Mouse (Mus musculus) brain, embryonic 18.5 days (tissue): ENCODE data around the gene Tspan14.

Experiments
- DNase-seq: peaks from one replicate; pipeline ENCODE4 v3.0.0-alpha.2; 2012; ENCODE audit warnings: low read depth, low spot score

Gene Tspan14

DNA sequence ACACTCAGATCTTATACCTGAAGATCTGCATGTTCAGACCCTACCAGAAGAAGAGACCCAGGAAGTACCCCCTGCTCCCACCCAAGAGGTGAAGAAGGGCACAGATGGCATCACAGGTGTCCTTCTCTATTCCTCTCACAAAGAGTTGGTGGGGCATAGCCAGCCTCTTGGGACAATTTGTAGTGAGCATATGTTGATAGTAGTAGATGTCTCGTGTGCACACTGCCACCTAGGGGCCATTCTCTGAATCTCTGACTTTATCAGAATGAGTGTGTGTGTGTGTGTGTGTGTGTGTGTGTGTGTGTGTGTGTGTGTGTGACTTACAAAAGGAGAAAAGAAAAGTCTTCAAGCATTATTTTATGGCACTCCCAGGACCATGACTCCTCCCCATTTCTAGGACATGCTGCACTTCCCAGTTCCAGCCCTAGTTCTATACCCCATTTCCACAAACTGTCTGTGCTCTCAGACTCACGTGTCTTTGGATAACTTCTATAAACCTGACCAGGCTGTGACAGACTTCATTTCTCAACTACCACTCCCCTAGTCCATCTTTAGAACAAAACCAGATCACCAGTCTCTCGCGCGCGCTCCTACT, 8.6 kb upstream of the Tspan14 start:
- no peak for DNase-seq

DNA sequence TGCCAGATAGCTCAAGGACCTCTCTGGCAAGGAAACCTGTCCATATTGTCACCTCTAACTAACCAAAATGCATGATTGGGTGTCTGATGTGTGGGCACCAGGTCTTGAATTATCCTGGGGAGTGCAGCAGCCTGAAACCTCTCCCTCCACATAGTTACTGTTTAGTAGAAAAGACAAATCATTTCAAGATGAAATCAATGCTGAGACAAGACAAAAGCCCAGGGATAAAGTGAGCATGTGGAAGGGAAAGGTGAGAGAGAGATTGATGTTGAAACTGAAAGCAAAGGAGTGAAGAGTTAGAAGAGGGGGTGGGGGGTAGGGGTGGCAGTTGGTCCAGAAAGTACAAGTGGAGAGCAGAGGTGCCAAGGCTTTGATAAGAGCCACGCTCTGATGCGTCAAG, 1.4 kb upstream of the Tspan14 start:
- no peak for DNase-seq

DNA sequence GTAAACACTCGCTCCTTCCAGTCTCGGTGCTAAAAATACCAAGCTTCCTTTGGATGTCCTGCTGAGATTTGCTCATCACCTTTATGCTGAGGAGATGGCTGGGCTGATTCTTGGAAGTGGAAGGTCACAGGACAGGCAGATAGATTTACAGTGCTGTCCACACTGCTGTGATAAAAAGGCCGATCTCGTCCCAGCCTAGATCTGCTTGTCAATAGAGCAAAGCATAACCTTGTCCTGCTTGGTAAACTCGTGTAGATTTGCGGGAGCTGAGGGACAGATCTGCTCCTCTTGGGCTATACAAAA, 942 bp upstream of the Tspan14 start:
- DNase-seq, result no peak

DNA sequence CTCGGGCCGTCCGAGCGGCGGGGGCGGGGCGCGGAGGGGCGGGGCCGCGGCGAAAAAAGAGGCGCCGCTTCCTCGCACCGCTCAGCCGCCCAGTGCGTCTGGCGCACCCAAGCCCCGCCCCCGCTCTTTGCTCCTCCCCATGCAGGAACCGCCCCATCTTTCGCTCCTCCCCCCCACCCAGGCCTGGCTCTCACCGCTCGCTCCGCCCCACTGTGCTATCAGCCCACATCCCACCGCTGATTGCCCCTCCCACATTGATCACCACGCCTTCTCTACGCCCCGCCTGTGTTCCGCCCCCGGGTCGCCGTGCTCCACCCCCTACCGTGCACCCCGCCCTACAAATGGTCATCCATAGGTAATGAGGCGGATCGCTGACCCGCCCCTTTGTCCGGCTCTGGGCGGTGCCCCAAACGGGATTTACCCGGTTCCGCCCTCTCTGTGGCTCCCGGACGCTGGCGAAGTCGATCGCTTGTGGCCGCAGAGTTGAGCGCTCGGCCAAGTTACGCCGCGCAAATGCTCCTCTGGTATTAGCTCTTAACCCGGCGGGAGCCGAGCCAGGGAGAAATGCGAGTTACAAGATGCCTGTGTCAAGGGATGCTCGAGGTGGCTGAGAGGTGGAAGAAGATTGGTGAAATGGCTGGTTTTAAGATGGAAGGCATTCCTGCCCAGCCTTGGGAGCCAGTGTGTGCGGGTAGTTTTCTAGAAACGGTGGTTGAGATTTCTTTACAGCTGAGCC, 423 bp upstream of the Tspan14 start:
- DNase-seq, result peak; percentile 90

DNA sequence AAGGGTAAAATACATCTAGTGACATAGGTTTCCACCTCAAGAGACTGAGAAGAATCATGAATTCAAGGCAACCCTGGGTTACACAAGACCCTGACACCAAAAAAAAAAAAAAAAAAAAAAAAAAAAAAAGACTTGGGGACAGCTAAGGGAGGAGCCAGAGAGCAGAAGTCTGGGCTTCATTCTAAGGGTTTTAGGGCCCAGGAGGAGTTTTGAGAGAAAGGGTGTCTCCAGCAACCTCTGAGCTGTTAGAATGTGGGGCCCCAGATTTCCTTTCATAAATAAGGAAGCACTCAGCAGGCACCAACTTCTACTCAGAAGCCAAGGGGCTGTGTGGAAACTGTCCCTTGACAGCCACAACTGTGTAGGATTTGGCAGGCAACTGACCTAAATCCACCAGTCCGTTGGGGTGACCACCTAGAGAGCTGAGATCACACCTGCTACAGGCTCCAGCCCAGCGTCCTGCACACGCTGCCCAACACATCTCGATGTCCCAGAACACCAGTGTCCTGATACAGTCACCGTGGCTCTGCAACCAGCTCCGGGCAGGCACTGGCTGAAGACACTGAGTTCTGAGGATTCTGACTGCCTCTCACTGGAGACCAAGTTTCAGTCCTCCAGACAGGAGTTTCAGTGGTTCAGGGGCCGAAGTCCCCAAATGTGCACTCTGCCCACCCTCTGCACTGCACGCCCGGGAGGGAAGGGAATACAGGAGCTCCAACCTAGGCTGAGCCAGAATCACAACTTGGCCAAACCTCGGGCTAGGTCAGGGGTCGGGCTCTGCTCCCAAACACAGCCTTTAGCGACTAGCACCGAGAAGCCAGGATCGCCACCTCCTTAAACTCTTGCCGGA, 875 bp downstream of the Tspan14 start:
- DNase-seq, result no peak

DNA sequence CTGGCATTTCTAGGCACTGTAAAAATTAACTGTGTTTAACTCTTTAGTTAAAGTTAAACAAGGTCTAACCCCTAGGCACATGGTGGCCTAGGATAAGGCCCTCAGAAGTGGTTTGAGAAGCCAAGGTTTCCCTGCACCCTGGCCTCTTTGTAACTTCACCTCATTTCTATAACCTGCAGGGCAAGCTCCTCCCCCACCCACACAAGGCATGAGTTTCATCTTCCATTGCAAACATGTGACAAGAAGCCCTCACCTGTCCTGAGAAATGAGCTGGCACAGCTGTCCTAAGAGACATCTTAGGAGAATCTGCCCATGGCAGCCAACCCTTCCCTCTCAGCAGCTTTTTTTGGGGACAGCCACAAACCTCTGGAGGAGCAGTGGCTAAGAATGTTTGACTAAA, 1.7 kb downstream of the Tspan14 start:
- no peak for DNase-seq

DNA sequence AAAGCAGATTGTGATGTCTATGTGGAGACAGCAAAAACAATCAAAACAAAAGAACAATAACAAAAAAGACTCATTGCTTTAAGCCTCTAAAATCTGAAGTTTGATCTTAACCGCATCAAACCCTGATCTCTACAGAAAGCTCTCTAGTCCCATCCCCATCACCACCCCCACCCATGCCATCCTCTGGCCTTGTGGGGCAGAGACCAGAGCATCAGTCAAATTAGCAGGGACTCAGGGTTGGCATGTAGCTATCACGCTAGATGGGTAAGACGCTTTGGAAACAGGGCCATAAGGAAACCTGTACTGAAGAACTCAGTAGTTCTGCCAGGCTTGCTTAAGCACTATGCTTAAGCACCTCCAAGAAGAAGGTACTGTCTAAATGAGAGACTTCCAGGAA, 2.4 kb downstream of the Tspan14 start:
- no peak for DNase-seq

DNA sequence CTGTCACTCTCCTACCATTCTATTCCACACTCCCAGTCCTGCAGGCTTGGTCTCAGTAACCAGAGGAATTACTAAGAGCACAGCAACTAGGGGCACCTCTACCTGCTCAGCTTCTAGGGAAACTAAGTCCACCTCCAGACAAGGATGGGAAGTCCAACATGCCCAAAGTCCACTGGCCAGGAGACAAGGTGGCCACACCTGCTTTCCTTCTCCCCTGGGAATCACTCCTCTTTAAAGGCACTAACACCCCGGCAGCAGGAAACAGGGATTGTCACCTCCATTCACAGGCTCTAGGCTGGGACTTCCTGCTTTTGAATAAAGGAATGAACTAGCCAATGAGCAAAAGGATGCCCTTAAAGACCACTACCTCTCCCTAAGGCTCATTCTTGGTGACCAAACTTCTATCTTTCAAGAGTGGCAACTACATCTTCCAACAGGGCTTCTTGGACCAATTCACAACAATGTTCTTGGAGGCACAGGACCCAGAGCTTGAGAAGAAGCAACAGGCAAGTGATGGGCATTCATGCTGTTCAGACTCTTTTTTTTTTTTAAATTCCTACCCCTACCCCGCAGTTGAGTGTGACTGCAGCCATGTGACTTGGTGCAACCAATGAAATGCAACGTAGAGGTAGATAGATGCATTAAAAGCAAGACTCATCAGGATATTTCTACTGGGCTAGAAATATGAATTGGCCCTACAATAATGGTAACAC, 3.0 kb downstream of the Tspan14 start:
- DNase-seq, result no peak

DNA sequence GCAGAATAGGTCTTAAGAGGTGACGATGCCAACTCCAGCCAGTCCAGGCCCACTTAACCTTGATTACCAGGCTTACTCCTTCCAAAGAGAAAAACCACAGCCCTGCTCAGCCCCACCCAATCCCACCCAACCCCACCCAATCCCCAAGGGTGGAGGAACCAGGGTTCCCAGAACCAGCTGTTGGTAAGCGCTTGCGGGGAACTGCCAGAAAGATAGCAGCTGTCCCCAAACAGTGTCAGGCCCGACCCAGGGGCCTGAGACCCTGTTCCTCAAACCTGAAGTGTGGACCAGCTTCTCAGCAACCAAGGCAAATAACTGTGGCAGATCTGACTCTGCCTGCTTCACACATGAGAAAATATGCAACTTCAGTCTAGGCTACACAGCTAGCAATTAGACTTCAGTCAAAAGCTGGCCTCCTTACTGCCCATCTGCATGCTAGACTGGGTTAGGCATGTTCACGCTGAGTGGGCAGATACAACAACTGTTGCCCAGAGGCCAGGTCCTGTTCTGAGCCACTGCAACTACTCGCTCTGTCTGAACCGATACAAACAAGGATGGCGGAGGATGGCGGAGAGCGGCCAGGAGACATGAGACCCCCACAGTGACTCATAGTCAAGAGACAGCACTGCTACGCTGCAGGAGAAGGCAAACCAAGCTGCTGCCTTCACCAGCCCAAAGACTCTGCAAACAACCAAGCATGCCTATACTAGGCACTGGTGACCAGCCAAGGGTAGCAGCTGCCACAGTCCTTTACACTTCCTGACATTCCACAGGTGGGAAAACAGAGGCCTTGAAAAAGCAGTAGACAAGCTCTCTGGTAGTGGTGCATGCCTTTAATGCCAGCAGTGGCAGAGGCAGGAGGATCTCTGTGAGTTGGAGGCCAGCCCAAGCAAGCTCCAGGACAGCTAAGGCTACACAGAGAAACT, 4.0 kb downstream of the Tspan14 start:
- DNase-seq, result no peak

DNA sequence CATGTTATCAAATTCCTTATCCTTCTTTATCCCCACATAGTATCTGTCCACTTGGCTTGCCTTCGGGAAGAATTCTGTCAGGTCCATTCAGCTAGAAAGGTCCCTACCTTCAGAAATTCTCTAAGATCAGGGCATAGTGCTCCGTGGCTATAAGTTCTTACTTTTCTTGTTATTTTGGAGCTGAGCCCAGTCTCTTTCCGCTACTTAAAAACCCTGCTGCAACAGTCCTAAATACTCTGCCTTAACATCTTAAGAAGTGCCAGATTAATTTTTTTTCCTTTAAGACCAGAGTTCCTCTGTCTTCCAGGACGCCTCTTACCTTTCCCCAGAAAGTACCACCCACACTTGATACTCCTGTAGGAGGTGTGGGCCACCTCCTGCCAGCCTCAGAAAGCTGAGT, 6.4 kb downstream of the Tspan14 start:
- DNase-seq, result no peak

DNA sequence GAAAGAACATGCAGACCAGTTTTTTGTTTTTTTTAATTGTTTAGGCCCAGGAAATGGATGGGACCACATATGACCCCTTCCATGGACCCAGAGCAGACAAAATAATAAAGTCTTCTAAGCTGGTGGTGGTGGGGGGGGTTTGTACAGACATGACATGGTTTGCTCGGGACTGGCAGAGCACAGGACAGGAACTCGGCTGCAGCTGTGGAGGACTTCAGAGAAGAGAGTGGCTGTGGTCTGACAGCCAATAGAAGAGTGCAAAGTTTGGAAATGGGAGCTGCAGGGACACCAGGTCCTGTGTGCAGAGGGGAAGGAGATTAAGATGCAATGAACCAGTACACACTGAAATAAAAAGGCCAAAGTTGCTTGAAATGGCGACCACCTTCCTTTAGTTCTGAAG, 7.0 kb downstream of the Tspan14 start:
- no peak for DNase-seq

DNA sequence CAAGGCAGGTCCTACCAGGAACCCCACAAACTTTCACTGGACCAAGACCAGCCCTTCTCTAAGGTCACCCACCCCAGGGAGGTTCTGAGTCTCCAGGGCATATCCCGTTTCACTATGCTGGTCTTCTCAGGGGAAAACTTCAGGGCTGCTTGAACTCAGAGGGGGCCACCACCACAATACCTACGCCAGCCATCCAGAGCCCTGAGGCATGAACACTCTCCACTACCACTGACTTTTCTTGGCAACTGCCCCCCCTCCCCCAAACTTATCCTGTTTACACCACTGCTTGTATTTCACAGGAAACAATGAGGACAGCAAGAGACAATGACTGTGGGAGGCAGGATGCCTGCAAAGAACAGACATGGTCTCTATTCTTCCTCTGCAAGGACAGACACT, 7.6 kb downstream of the Tspan14 start:
- no peak for DNase-seq

DNA sequence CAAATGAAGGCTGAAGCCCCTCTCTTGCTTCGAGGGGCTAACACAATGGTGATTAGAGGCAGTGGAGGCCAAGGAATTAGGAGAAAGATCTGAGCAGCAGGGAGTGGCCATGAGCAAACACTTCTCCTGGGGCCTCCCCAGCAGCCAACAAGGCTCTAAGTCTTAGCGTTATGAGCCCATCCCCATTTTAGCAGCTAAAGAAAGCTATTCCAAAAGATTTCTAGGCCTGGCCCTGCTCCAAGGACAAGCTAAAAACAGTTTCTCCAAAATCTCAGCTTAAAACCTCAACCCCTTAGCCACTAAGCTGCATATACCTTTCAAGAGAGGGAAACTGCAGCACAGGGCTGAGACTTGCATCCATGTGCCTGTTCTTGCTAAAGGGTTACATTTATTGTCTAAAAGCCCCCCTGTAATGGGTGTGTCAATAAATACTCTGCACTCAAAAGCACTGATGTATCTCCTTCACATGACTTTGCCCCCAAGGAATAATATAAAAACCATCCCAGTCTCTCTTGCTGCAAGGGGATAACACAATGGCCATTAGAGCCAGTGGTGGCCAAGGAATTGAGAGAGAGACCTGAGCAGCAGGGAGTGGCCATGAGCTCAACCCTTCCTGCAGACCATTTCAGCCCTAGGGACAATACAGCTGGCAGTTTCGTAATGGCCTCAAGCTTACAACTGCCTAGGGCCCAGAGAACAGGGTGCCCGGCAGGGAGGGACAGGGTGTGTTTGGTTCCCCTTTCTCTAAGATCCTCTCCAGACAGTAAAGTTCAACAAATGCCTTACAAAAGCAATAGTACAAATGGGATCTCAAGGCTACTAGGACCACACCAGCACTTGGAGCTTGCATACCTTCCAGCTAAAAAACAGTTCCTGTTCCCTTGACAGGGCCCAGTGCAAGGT, 8.3 kb downstream of the Tspan14 start:
- DNase-seq, result no peak

DNA sequence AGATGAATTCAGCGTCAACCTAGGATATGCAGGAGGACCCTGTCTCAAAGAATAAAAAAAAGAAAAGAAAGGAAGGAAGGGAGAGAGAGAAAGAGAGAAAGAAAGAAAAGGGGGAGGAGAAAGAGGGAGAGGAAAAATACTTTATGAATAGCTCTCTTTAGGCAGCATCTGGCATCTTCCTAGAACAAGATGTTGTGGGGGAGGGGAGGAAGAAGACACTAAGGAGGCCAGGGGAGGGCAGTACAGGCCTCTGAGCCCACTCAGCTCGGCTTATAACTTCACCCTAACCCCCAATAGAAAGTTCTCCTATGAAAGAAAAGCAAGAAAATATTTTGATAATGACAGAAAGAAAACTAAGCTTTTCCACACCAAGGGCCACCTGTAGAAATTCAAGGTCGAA, 9.0 kb downstream of the Tspan14 start:
- no peak for DNase-seq

DNA sequence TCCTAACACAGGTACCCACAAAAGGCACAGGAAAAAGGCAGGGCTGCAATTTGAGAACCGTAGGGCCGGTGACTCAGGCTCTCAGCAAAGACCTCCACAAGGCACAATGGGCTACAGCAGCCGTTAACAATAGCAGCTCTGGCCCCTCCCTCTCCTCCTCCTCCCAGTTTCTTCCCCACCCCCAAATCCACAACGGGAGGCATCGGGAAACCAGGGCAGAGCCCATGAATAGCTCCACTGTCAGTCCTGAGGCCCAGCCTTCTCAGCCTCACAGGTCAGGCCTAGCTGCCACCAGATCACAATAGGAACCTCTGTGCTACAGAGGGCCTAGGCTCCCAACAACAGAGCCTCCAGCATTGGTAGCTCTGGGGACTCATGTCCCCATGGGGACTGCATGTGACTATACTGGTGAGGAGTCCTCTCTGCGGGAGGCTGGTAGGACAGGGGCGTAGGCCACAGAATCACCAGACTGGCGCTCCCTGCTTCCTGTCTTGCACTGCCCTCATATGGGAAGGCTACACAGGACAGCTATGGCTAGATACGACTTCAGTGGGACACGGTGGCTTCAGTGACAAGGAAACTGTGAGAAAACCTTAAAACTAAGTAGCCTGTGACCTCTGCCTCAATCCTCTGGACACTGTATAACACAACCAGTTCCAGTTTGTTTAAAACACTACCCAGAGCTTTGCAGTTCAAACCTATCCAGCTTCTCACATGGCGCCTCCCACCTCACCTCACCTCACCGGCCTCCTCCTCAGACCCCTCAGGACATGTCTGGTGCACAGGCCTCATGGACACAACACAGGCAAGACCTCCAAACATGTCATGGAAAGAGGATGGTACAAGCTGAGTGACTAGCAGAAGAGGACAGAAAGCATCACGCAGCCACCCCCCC, 10.1 kb downstream of the Tspan14 start:
- DNase-seq, result peak; percentile 52

DNA sequence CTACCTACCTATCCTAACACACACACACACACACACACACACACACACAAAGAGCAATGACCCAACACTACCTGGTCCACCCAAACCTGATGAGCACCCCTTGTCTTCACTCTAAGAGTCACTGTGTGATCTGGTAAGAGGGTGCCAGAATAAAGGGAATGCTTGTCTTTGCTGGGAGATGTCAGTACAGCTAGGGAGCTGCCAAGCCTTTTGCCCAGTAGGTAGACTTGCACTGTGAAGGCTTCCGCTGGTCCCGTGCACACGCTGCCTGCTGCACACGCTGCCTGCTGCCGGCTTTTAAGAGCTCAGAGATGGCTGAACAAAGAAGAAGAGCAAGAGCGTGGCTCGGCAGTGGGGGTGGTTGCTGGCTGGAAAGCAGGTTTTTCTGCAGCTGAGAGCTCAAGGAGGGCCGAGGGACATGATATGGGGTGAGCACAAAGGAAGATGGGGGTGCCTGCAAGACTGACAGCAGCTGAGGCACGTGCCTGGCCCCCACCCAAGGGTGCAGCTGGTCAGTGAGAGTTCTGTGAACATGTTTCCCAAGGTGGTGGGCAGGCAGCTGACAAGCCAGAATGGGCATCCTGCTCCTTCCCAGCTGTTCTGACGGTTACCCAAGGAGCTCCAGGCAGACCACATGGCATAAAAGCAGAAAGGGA, 10.9 kb downstream of the Tspan14 start:
- peak; percentile 40 for DNase-seq

DNA sequence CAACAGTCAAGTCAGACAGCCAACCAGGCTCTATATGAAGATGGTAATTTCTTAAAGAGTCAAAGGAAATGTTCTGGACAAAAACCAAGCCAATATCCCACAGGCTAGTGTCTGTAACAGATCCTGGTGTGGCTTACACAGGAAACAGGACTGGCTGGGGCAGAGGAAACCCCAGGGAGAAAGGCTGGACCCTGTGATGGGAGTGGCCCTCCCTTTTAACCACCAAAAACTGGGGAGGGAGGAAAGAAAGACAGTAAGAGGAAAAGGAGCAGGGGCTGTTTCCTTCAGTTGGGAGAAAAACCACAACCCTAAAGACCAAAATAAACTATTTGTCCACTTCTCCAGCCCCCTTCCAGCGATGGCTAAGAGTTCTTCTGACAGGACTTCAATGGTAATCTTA, 11.5 kb downstream of the Tspan14 start:
- DNase-seq, result no peak

DNA sequence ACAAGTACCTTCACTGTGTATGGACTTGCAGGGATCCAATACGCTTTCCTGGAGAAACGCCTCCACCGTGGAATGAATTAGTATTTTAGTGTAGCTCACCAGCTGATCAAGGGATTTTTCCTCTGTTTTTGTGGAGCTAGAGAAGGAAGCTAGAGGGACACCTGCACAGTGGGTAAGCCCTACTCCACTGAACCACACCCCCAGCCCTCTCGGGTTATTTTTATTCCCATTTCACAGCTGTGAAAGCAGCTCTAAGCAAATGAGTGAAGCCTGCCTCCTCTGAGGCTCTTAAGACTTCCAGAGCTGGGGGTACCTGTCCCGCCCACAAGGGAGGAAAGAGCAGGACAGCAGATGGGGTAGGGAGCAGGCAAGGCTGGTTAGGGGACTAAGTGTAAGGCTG, 13.2 kb downstream of the Tspan14 start:
- no peak for DNase-seq

DNA sequence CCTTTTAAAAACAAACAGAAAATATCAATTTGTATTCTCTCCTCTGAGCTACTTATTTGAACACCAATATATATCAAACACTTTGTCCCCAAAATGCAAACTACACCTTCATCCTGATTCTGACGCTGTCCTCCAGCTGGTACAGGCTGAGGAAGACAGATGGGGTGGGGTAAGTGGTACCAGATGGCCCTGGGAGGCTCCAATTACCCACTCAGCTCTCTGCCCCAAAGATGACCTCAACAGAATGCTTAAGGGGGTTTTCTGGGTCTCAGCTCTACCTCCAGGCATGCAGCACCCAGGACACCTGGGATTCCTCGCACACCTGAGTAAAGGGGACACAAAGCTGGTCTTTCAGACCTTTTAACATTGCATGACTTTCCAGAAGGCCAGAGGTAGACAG, 13.9 kb downstream of the Tspan14 start:
- DNase-seq, result no peak
